Mouse (Mus musculus) spleen, adult 2 months (tissue): ENCODE data around the gene Pbx2.

ENCODE experiments used
- CTCF ChIP-seq: fragments of 200-500 bp; IDR thresholded peaks from 2 replicates; pipeline ENCODE4 v1.5.1; 2011; ENCODE audit warnings: mild to moderate bottlenecking, inconsistent platforms; ENCODE audit not compliant: insufficient read depth, insufficient read length, insufficient replicate concordance; ENCODE audit errors: extremely low read depth
- POLR2A ChIP-seq: fragments of 200-500 bp; IDR thresholded peaks from 2 replicates; pipeline ENCODE4 v1.6.1; 2011; ENCODE audit warnings: low read depth, low read length, inconsistent platforms

GRCm38 (mm10) chr17:34596098-34596497, 5.0 kb downstream of the Pbx2 start:
- no peak for TF ChIP-seq CTCF
- no peak for TF ChIP-seq POLR2A
